Mouse (Mus musculus) embryonic facial prominence, embryonic 10.5 days (tissue): ENCODE measurements at regions not wholly inside any gene's neighbourhood (a gene's known extent, or its start where the extent isn't known, plus 50 kb on each side); places are given as distances from the start of the nearest gene placed in this dataset.

Experiments
- DNase-seq: peaks from one replicate; pipeline ENCODE4 v3.0.0-alpha.2; 2017; ENCODE audit warnings: low spot score
- H3K27ac ChIP-seq: fragments of 300-500 bp; sonication (generic); replicated peaks from 2 replicates; pipeline ENCODE4 v1.5.1; 2016; ENCODE audit warnings: mild to moderate bottlenecking
- H3K27me3 ChIP-seq: fragments of 300-500 bp; sonication (generic); replicated peaks from 2 replicates; pipeline ENCODE4 v1.6.1; 2016; ENCODE audit warnings: low read depth, mild to moderate bottlenecking; ENCODE audit not compliant: poor library complexity, severe bottlenecking
- H3K36me3 ChIP-seq: fragments of 300-500 bp; sonication (generic); replicated peaks from 2 replicates; pipeline ENCODE4 v1.6.1; 2016; ENCODE audit warnings: mild to moderate bottlenecking, moderate library complexity
- H3K4me1 ChIP-seq: fragments of 300-500 bp; sonication (generic); 2 replicates; pipeline ENCODE4 v1.6.1; 2016
- H3K4me3 ChIP-seq: fragments of 300-500 bp; sonication (generic); 2 replicates; pipeline ENCODE4 v1.5.1; 2016; ENCODE audit warnings: mild to moderate bottlenecking, moderate library complexity
- H3K9me3 ChIP-seq: fragments of 300-500 bp; sonication (generic); 2 replicates; pipeline ENCODE4 v1.6.1; 2016; ENCODE audit warnings: mild to moderate bottlenecking
- WGBS: fragments of 180-500 bp; shearing (Covaris S2); methylation state at CpG from one replicate; pipeline ENCODE4 v1.1.7; 2016; 5-methylcytosine and 5-hydroxymethylcytosine counted together

DNA sequence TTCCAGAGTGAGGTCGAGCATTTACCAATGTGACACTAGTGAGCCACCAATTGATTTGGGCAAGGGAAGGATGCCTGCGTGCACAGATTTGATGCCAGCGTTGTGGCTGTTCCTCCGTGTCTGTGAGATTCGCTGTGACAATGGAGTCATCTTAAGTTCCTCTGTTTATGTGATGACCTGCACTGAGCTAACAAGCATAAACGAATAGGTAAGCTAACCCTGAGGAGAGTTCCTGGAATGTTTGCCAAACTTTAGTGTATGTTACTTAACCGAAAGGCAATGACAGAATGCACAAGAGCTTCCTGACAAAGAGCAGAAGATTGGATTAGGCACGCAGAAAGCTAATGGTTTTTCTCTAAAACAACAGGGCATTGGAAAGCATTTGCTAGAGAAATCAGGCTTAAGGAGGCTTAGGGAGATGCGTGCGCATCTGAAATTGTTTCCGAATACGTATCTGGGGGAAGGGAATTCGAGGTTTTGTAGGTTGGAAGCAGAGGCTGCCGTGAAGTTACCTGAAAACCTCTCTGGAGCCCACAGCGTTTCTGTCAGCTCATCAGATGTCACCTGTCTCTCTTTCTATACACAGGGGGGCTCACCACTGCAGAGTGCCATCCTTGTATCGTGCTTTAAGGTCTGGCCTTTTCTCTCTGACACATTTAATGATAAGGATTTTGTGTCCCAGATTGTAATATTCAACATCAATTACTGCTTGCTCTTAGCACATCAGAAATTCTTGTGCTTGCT, 191.9 kb upstream of the Dkk2 start:
- no peak overlapping the region for H3K4me3 ChIP-seq
- H3K27me3 ChIP-seq, result no peaks in the 10 kb centered on the region
- H3K4me1 ChIP-seq, result peaks cover 5% of the 10 kb centered on the region
- no peak for DNase-seq
- 67% methylated on average over 16 of the region's 16 CpGs for WGBS
- H3K36me3 ChIP-seq, result no peaks in the 10 kb centered on the region
- H3K9me3 ChIP-seq, result no peaks in the 10 kb centered on the region
- H3K27ac ChIP-seq, result no peak overlapping the region

DNA sequence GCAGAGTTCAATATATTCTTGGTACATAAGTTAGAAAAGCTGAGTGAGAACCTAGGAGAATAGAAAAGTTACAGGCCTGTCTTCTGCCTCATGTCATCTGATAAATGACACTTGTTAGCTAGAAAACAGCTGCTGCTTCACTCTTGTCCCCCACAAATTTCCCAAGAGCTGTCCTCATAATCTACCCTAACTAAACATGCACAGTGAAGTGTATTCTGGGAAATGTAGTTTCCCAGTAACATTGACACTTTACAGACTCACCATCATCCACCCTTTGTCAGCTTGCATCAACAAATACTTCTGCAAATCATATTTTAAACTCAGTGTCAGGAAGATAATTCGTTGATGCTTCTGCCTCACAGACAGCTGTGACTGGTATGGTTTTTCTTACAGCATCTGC, 190.0 kb upstream of the Dkk2 start:
- Histone ChIP-seq H3K27ac (no peak overlapping the region), H3K9me3 (no peaks in the 10 kb centered on the region), H3K4me3 (no peak overlapping the region), H3K27me3 (no peaks in the 10 kb centered on the region), H3K36me3 (no peaks in the 10 kb centered on the region), H3K4me1 (peaks cover 5% of the 10 kb centered on the region)
- WGBS, result 75% methylated on average over 1 of the region's 1 CpGs
- DNase-seq, result no peak

DNA sequence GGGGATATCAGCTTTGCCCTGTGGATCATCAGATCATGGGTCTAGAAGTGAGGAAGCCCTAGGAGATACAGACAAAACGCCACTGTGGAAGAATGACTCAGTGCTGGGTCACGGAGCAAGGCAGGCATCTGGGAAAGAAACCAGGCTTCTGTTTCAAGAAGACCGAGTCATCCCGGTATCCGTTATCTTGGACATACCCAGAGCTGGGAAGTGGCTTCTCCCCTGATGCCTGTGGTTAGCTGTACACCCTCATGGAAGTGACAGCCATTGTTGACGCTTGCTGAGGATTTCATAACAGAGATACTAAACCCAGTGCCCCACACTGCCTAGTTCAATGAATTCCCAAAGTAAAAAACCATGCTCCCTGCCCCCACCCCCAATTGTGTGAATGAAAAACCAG, 171.6 kb upstream of the Dkk2 start:
- Histone ChIP-seq H3K4me1 (no peaks in the 10 kb centered on the region), H3K27me3 (no peaks in the 10 kb centered on the region), H3K27ac (no peak overlapping the region), H3K36me3 (no peaks in the 10 kb centered on the region), H3K4me3 (no peak overlapping the region), H3K9me3 (no peaks in the 10 kb centered on the region)
- DNase-seq, result no peak
- 90% methylated on average over 6 of the region's 6 CpGs for WGBS

DNA sequence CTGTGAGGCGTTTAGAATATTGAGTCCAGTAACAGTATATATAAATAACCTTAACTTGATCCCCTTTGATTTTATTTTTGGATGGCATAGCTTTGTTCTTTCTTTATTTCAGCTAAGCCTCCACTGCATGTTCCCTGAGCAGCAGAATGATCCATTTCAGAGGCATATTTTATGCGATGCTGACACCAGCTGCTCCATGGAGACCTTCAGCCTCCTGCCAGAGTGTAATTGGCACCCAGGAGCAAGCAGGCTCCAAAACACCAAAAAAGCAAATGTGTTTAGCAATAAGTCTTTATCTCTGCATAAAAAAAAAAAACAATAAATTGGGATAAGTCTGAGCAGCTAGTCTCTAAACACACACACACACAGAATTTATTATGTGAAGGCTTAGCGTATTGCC, 170.7 kb upstream of the Dkk2 start:
- no peaks in the 10 kb centered on the region for H3K9me3 ChIP-seq
- no peak for DNase-seq
- no peaks in the 10 kb centered on the region for H3K4me1 ChIP-seq
- no peak overlapping the region for H3K4me3 ChIP-seq
- WGBS, result 90% methylated on average over 3 of the region's 3 CpGs
- H3K27me3 ChIP-seq, result no peaks in the 10 kb centered on the region
- H3K36me3 ChIP-seq, result no peaks in the 10 kb centered on the region
- no peak overlapping the region for H3K27ac ChIP-seq

DNA sequence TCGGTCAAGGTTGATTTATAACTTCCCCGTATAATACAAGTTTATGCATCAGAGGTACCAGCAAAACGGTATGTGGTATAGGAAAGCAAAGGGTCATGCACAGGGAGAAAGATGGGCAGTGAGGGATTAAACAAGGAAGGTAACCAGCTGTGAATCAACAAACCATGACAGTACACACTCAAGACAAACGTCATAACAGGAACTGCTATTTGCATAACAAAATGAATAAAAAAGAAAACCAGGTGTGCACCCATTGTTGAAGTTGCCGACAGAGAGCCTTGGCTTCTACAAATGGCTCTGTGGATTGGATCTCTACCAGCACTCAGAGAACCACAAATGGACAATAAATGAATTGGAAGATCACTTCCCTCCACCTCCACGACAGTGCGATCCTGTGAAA, 170.1 kb upstream of the Dkk2 start:
- no peaks in the 10 kb centered on the region for H3K4me1 ChIP-seq
- H3K27ac ChIP-seq, result no peak overlapping the region
- no peaks in the 10 kb centered on the region for H3K9me3 ChIP-seq
- no peak for DNase-seq
- H3K4me3 ChIP-seq, result no peak overlapping the region
- H3K36me3 ChIP-seq, result no peaks in the 10 kb centered on the region
- no peaks in the 10 kb centered on the region for H3K27me3 ChIP-seq
- 89% methylated on average over 7 of the region's 7 CpGs for WGBS

DNA sequence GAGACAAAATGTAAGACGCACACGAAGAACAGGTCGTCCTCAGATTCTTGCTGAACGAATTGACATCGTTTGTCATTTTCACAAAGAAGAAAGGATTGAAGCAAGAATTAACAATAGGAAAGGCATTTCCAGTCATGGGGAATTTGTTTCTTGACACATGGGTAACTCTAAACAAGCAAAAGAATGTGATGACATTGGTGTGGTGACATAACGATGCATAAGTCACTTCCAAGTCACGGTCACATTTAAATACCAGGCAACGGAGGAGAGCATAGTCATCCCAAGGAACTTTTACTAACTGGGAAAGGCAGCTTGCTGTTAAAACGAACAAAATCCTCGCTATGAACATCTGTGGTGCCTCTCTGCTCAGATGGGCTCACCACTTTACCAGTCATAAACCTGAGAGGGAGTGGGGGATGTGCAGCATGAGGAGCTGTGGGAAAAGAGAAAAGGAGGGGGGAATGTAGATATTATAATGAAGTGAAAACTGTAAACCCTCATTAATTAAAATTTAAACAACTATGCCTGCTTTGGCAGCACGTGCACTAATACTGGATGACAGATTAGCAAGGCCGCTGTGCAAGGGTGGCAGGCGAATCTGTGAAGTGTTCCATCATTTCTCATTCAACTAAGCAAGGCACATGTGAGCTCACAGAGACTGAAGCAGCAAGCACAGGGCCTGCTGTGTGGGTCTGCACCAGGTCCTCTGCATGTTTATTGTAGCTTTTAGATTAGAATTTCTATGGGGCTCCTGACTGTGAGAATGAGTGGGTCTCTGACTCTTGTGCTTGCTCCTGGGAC, 167.2 kb upstream of the Dkk2 start:
- Histone ChIP-seq H3K4me3 (no peak overlapping the region), H3K27me3 (no peaks in the 10 kb centered on the region), H3K9me3 (no peaks in the 10 kb centered on the region), H3K27ac (no peak overlapping the region), H3K4me1 (no peaks in the 10 kb centered on the region), H3K36me3 (no peaks in the 10 kb centered on the region)
- no peak for DNase-seq
- 87% methylated on average over 13 of the region's 13 CpGs for WGBS

DNA sequence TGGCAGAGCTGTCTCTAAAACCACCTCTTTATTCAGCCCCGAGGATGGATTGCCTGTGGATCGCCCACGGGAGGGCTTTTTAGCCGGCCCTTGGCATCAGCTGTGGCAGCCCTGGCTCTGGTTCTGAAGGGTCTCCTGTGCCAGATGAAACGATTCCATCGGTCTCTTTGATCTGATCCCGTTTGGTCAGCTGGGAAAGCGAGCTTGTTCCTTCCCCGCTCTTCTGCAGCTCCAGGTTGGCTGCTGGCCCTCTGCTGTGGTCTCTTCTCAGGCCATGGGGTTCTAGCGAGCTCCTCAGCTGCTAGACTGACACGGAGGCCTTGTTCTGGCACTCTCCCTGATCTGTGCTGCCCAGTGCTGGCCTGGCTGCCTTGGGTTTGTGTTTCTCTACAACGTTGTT, 165.6 kb upstream of the Dkk2 start:
- no peak for DNase-seq
- Histone ChIP-seq H3K27me3 (no peaks in the 10 kb centered on the region), H3K36me3 (no peaks in the 10 kb centered on the region), H3K27ac (no peak overlapping the region), H3K4me3 (no peak overlapping the region), H3K4me1 (no peaks in the 10 kb centered on the region), H3K9me3 (no peaks in the 10 kb centered on the region)
- WGBS, result 81% methylated on average over 12 of the region's 12 CpGs

DNA sequence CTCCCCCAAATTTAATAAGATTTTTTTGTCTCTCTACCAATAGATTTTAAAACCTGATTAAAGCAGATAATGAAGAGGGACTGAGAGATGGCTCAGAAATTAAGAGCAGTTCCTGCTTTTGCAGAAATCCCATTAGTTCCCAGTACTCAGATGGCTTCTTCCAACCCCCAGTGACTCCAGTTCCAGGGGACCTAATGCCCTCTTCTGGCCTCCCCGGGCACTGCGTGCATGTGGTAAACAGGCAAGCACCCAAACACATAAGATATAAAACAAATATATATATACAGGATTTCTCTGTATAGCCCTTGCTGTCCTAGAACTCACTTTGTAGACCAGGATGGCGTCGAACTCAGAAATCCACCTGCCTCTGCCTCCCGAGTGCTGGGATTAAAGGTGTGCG, 163.9 kb upstream of the Dkk2 start:
- Histone ChIP-seq H3K27me3 (no peaks in the 10 kb centered on the region), H3K9me3 (no peaks in the 10 kb centered on the region), H3K27ac (no peak overlapping the region), H3K36me3 (no peaks in the 10 kb centered on the region), H3K4me1 (no peaks in the 10 kb centered on the region), H3K4me3 (no peak overlapping the region)
- WGBS, result 87% methylated on average over 6 of the region's 6 CpGs
- DNase-seq, result peak; percentile 48

DNA sequence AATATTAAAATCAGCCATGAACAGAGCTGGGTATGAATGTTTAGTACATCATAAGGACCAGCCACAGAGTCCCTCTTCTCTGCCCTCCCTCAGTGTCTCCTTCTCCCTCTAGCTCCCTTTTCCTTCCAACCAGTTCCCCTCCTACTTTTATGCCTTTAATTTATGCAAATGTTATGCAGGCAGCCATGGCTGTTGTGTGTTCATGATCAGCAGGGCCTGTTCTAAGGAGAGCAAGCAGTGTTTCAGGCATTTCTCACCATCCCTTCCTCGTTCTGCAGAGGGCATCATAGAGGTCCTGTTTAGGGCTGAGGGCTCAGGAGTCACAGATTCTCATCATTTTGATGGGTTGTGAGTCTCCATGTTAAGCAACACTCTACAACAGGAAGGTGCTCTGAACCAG, 162.4 kb upstream of the Dkk2 start:
- 59% methylated on average over 1 of the region's 1 CpGs for WGBS
- Histone ChIP-seq H3K9me3 (no peaks in the 10 kb centered on the region), H3K27me3 (no peaks in the 10 kb centered on the region), H3K4me1 (no peaks in the 10 kb centered on the region), H3K4me3 (no peak overlapping the region), H3K36me3 (no peaks in the 10 kb centered on the region), H3K27ac (no peak overlapping the region)
- DNase-seq, result no peak

DNA sequence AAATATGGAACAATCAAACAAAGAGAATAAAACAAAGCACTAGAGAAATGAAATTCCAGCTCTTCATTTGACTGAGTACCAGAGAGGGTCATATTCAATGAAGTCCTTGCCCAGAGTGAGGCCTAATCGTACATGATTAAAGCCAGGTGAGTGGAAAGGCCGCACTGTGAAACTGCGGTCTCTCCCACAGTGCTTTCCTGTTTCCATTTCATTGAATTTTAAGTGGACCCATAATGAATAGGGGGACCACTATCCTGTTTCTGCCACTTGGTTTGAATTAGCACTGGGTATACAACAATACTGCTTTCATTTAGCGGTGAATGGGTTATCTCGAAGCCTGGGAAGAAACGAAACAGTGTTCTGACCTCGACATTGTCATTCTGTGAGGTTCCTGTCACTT, 144.2 kb upstream of the Dkk2 start:
- H3K36me3 ChIP-seq, result no peaks in the 10 kb centered on the region
- DNase-seq, result peak; percentile 66
- no peak overlapping the region for H3K4me3 ChIP-seq
- 29% methylated on average over 7 of the region's 7 CpGs for WGBS
- H3K27me3 ChIP-seq, result no peaks in the 10 kb centered on the region
- H3K4me1 ChIP-seq, result peaks cover 24% of the 10 kb centered on the region
- peak overlapping the region; percentile 69; the same call in 1 of the 2 replicates for H3K27ac ChIP-seq
- H3K9me3 ChIP-seq, result no peaks in the 10 kb centered on the region

DNA sequence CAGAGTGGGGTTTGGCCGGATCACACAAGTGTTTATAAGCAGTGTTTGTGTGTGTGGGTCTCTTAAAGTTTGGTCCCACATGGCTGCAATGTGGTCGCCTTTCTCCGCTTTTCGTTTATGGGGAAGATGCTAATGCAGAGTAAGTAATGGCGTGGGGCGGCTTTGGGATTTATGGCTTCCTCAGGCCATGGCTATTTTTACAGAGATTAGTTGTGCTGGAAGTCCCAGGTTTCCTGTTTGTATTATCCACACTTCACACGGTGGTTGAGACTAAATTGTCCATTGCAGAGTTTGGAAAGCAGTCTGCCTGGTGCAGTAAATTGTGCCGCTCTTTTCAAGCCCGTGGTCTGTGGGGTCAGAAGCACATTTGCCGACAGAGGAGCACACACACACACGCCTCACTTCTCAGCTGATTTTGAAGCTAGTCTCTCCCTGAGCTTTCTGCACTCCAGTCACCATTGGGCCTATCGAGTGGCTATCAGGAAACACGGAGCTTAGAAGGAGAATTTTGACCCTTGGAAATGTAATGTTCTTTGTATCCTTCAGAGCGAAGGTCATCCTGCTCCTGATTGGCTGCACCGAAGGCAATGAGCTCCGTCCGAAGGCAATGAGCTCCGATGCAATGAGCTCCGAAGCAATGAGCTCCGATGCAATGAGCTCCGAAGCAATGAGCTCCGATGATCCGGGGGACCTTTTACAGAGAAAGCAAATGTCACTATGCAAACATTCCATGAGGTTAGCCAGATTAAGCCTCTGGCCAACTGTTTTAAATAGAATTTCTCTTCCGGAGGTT, 142.9 kb upstream of the Dkk2 start:
- H3K4me1 ChIP-seq, result peaks cover 24% of the 10 kb centered on the region
- H3K9me3 ChIP-seq, result no peaks in the 10 kb centered on the region
- no peaks in the 10 kb centered on the region for H3K27me3 ChIP-seq
- H3K27ac ChIP-seq, result peak overlapping the region; percentile 21
- 76% methylated on average over 24 of the region's 24 CpGs for WGBS
- no peaks in the 10 kb centered on the region for H3K36me3 ChIP-seq
- no peak overlapping the region for H3K4me3 ChIP-seq
- DNase-seq, result no peak

DNA sequence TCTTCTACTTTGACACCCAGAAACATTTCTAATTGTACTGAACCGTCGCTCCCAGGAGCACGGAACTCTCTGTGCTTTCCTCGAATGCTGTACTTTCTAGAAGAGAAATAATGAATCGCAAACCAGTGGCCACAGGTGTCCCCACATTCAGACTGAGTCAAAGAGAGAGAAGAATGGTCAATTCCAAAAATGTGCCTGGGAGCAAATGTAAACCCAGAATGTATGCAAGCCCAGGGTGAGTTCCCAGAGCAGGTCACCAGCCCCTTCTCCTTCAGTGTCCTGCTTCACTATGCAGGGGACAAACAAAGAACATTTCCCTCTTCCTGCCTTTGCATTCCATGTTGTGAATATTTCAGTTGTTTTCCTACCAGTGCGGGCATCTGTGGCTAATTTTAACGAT, 141.7 kb upstream of the Dkk2 start:
- DNase-seq, result no peak
- Histone ChIP-seq H3K27ac (no peak overlapping the region), H3K4me1 (peaks cover 24% of the 10 kb centered on the region), H3K36me3 (no peaks in the 10 kb centered on the region), H3K9me3 (no peaks in the 10 kb centered on the region), H3K27me3 (no peaks in the 10 kb centered on the region), H3K4me3 (no peak overlapping the region)
- 88% methylated on average over 7 of the region's 7 CpGs for WGBS
